Mouse (Mus musculus) stomach, postnatal 0 days (tissue): ENCODE measurements at regions not wholly inside any gene's neighbourhood (a gene's known extent, or its start where the extent isn't known, plus 50 kb on each side); places are given as distances from the start of the nearest gene placed in this dataset.

Source experiments
- CTCF ChIP-seq: IDR thresholded peaks from 2 replicates; pipeline ENCODE4 v1.5.1; 2016; ENCODE audit warnings: antibody characterized with exemption, low read depth, mild to moderate bottlenecking, moderate library complexity
- EP300 ChIP-seq: optimal IDR thresholded peaks from 2 replicates; pipeline ENCODE3; 2016; ENCODE audit warnings: antibody characterized with exemption

DNA sequence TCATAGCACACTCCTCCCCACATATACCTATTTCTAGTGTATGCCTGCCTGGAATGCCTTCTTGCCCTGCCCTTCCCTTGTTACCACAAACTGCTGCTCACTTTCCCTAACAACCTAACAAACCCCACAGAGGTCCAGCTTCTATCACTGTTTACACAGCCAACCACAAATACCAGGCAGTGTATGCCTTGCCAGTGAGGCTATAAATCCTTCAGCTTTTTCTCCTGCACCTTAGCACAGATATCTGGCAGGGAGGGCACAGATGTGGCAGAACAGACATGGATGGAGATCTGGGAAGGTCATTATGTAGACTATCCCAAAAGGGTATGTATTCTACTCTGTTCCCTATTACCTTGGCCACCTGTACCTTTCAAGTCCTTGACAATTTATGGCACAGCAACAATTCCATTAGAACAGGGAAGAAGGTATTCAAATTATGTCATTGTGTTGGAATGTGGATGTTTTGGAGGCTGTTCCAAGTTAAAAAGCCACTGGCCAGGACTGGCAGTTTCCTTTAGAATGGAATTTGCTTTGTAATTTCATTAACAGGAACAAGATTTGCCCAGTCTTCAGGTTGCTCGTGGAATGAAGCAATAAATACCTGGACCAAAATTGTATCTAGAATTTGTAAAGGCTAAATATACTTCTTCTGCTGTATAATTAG, 180.3 kb downstream of the Ids start:
- no peak for TF ChIP-seq CTCF
- no peak for TF ChIP-seq EP300
